Mouse (Mus musculus): Measurements from ENCODE around the gene Supt5.
"Not testable (repeated sequence)": the region's sequence is repeated elsewhere in the genome, so short reads cannot be mapped to it uniquely, and the experiment has no call there.

Gene Supt5

GRCm38 (mm10) chr7:28338108-28338998 is at the start of gene Supt5:
Gene Supt5 (minus strand): TSS chr7:28338746.
- peak; percentile 99 for DNase-seq

DNA sequence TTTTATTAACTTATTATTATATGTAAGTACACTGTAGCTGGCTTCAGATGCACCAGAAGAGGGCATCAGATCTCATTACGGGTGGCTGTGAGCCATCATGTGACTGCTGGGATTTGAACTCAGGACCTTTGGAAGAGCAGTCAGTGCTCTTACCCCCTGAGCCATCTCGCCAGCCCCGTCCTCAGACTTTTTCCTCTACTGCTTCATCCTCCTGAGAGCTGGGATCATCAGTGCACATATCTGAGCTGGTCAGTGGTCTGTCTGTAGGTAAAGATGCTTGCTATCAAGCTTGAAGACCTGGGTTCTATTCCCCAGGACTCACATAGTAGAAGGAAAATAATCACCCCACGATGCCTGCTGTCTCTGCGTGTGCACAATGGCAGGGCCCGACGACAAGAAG is 48.8 kb upstream of the Supt5 start:
- not testable (repeated sequence) for DNase-seq

GRCm38 (mm10) chr7:28386877-28387276 is 48.3 kb upstream of the Supt5 start:
- not testable (repeated sequence) for DNase-seq

- peak; percentile 89 to 96 for DNase-seq
These were observed 47.9 kb upstream of the Supt5 start for GRCm38 (mm10) chr7:28386462-28386861.

DNA sequence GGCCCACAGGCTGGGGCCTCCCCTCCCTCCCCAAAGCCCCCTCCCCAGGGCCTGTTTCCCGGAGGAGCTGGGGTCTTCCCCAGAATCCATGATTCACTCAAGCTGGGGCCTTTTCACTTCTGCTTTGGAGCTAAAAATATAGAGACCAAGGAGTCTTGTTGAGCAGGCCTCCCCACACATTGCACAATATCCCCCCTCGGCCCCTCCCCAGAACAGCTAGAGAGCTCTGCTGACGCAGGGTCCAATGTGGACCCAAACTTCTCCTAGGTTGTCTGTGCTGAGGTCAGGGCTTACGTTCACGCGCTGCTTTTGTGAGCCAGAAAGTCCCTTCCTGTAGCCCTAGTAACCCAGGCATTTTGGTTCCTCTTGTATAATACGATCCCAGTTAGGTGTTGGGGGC is 47.5 kb upstream of the Supt5 start:
- peak in 1 of 2 experiments; percentile 38 for DNase-seq

GRCm38 (mm10) chr7:28385196-28385595 is 46.6 kb upstream of the Supt5 start:
- DNase-seq = no peak

GRCm38 (mm10) chr7:28384162-28384561 is 45.6 kb upstream of the Supt5 start:
- DNase-seq = no peak

GRCm38 (mm10) chr7:28383606-28384005 is 45.1 kb upstream of the Supt5 start:
- DNase-seq = no peak

- DNase-seq = peak; percentile 77 to 85
These were observed 44.4 kb upstream of the Supt5 start for GRCm38 (mm10) chr7:28382981-28383396.

DNA sequence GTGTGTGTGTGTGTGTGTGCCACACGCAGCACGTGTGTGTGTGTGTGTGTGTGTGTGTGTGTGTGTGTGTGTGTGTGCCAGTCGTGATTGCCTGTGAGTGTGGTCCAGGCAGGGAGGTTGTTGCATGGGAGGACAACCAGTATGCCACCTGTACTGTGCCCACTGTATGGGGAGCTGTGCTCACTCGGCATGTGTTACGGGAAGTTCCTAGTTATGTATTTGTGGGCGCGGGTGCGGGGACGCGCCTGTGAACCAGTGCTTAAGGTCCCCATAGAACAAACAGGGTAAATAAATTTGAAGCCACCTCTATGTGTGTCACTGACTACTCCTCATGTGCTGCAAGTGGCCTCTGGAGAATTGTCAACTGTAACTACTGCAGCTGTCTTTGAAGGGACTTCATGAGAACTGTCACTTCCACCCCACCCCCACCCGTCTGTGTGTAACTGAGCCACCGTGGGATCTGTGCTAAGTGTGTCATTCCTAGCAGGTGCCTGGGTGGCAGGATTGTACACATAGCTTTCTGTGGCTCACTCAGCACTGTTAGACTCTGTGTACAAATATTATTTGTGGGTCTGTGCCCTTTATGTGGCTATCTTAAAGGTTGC is 43.9 kb upstream of the Supt5 start:
- no peak for DNase-seq

- DNase-seq = peak; percentile 91 to 95
These were observed 43.4 kb upstream of the Supt5 start for GRCm38 (mm10) chr7:28381938-28382337.

- DNase-seq = peak; percentile 84 to 86
These were observed 42.7 kb upstream of the Supt5 start for GRCm38 (mm10) chr7:28381017-28381790.

DNA sequence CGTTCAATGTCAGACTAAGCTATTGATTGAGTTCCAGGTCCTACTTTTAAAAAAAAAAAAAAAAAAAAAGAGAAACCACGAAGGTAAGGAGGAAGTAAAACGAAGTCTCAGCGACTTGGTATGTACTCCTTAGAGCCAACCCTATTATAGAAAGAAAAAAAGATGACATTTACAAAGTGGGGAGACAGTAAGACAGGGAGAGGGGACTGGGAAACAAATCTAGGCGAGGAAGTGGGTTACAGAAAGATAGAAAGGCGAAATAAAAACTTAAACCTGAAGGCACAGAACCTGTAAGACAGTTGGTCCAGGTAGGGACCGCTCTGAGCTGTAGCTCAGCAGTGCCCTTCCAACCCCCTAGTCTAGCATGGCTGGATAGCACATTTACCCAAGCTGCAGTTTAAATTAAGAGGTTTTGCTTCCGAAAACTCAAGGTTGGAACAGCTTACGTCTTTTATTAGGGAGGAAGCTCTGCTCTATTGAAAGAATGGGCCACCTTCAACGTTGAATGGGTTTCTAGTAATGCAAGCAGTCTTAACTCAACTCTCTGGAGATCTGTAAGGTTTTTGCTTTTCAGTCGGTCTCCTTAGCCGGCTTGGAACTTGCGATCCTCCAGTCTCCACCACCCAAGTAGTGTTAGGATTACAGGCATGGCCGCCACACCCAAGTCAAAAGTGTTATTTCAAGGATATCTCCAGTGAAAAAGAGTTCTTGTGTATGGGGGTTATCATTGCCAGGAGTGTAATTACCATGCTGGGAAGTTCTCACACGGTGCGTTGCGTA is 41.9 kb upstream of the Supt5 start, which contains the start of gene Zfp36:
Zfp36 (minus strand) TSS at position 17 of the 780 bp plus-strand sequence.
- no peak for DNase-seq

- DNase-seq = peak; percentile 97 to 99
These were observed 40.5 kb upstream of the Supt5 start for GRCm38 (mm10) chr7:28378769-28379651.

DNA sequence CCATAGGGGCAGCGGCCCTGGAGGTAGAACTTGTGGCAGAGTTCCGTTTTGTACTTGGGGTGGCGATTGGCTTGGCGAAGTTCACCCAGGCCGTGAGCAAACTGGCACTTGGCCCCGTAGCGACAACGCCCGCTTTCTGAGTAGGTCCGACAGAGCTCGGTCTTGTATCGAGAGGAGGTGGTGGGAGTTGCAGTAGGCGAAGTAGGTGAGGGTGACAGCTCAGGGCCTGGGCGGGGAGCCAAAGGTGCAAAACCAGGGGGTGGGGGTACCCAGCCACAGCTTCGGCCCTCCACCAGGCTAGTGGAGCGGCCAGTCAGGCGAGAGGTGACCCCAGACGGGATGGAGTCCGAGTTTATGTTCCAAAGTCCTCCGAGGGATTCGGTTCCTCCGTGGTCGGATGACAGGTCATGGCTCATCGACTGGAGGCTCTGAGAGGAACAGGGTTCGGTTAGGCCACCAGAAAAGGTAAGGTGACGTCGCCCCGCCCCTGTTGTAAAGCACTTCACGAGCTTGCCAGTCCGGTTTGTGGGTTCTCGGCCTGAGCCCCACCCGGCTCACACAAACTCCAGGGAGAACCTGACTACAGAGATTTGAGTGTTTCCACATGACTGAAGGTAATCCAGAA is 39.6 kb upstream of the Supt5 start:
- DNase-seq = peak; percentile 88 to 90

GRCm38 (mm10) chr7:28377190-28378065 is 38.9 kb upstream of the Supt5 start:
- DNase-seq = peak; percentile 40 to 56

GRCm38 (mm10) chr7:28376011-28376771 is 37.6 kb upstream of the Supt5 start:
- peak; percentile 91 to 97 for DNase-seq

GRCm38 (mm10) chr7:28375176-28375921 is 36.8 kb upstream of the Supt5 start:
- DNase-seq = peak; percentile 96
